Mouse (Mus musculus) kidney, embryonic 16.5 days (tissue): Measurements from ENCODE around the gene Casq1. TPM values are rescaled to one million over a fixed set of nuclear protein-coding genes. Genes with fewer than 3 reads are reported as not detected.

ENCODE experiments used
- ATAC-seq: fragments of 200-750 bp; cut with Nextera tagmentation; 2 replicates; pipeline ENCODE4 v1.8.0; 2017; ENCODE audit warnings: moderate TSS enrichment; ENCODE audit not compliant: low FRiP score, low TSS enrichment
- H3K27ac ChIP-seq: fragments of 300-500 bp; sonication (generic); 2 replicates; pipeline ENCODE4 v1.5.1; 2014; ENCODE audit warnings: low read length
- H3K27me3 ChIP-seq: fragments of 300-500 bp; sonication (generic); 2 replicates; pipeline ENCODE4 v1.6.1; 2014; ENCODE audit warnings: low read length, control low read depth, mixed read lengths; ENCODE audit not compliant: insufficient read depth
- H3K36me3 ChIP-seq: fragments of 300-500 bp; sonication (generic); 2 replicates; pipeline ENCODE4 v1.6.1; 2014; ENCODE audit warnings: low read length, control low read depth, mixed read lengths; ENCODE audit not compliant: insufficient read depth
- H3K4me1 ChIP-seq: fragments of 300-500 bp; sonication (generic); 2 replicates; pipeline ENCODE4 v1.6.1; 2014; ENCODE audit warnings: low read length, control low read depth, mixed read lengths; ENCODE audit not compliant: insufficient read depth
- H3K4me2 ChIP-seq: fragments of 300-500 bp; sonication (generic); replicated peaks from 2 replicates; pipeline ENCODE4 v1.6.1; 2014; ENCODE audit warnings: low read depth, low read length
- H3K4me3 ChIP-seq: fragments of 300-500 bp; sonication (generic); 2 replicates; pipeline ENCODE4 v1.5.1; 2014; ENCODE audit warnings: mild to moderate bottlenecking, low read length
- H3K9ac ChIP-seq: fragments of 300-500 bp; sonication (generic); replicated peaks from 2 replicates; pipeline ENCODE4 v1.6.1; 2014; ENCODE audit warnings: low read length
- H3K9me3 ChIP-seq: fragments of 300-500 bp; sonication (generic); 2 replicates; pipeline ENCODE4 v1.6.1; 2016; ENCODE audit warnings: low read length, control low read depth
- WGBS: fragments of 180-500 bp; shearing (Covaris S2); extraction: QIAGEN DNeasy Blood & Tissue Kit; methylation state at CpG from one replicate; pipeline ENCODE4 v1.1.7; 2014; 5-methylcytosine and 5-hydroxymethylcytosine counted together
- polyA plus RNA-seq: library from polyadenylated mRNA; unstranded; fragments of >200 nt; fragmentation: Nextera tagmentation; extraction: Ambion mirVana; gene quantifications from 2 replicates; pipeline ENCODE4 v1.2.1, GENCODE M21; 2015

The Casq1 gene
- polyA plus RNA-seq, 1 experiment from 2014 or later, result 5.6 TPM

DNA sequence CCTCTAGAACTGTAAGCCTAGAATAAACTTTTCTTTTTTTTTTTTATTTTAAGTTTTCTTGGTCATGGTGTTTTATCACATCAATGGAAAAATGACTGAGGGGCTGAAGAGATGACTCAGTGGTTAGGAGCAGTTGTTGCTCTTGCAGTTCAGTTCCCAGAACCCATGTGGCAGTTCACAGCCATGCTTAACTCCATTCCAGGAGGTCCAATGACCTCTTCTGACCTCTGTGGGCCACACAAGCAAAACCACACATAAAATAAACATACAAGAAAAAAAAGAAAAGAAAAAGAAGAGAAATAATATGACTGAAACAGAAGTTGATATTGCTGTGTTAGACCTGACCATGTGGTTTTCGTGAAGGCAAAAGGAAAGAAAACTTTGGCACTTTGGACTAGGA lies 9.5 kb upstream of the Casq1 start:
- Histone ChIP-seq H3K27ac (no peak overlapping the region), H3K4me2 (no peak overlapping the region), H3K4me3 (no peak overlapping the region), H3K4me1 (no peaks in the 10 kb centered on the region), H3K9ac (no peak overlapping the region), H3K27me3 (no peaks in the 10 kb centered on the region), H3K36me3 (no peaks in the 10 kb centered on the region), H3K9me3 (no peaks in the 10 kb centered on the region)
- no peak for ATAC-seq
- WGBS, result 89% methylated on average over 1 of the region's 1 CpGs

DNA sequence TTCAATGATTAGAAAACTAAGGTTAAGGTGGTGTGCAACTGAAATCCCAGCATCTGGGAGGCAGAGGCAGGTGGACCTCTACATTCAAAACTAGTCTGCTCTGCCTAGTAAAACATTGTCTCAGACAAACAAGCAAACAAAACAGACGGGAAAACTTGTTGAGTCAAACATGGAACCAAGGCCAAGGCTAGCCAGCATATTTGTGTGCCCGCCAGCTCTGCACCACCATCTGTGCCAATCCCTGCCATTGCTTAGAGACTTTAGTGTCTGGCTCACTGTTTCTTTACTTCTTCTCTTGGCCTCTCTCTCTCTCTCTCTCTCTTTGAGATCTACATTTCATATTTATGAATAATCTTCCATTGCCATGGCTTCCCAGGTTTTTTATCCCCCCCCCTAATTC lies 8.5 kb upstream of the Casq1 start:
- Histone ChIP-seq H3K4me1 (no peaks in the 10 kb centered on the region), H3K9ac (no peak overlapping the region), H3K4me3 (no peak overlapping the region), H3K27me3 (no peaks in the 10 kb centered on the region), H3K27ac (no peak overlapping the region), H3K4me2 (no peak overlapping the region), H3K36me3 (no peaks in the 10 kb centered on the region), H3K9me3 (no peaks in the 10 kb centered on the region)
- no peak for ATAC-seq
- 94% methylated on average over 2 of the region's 2 CpGs for WGBS

DNA sequence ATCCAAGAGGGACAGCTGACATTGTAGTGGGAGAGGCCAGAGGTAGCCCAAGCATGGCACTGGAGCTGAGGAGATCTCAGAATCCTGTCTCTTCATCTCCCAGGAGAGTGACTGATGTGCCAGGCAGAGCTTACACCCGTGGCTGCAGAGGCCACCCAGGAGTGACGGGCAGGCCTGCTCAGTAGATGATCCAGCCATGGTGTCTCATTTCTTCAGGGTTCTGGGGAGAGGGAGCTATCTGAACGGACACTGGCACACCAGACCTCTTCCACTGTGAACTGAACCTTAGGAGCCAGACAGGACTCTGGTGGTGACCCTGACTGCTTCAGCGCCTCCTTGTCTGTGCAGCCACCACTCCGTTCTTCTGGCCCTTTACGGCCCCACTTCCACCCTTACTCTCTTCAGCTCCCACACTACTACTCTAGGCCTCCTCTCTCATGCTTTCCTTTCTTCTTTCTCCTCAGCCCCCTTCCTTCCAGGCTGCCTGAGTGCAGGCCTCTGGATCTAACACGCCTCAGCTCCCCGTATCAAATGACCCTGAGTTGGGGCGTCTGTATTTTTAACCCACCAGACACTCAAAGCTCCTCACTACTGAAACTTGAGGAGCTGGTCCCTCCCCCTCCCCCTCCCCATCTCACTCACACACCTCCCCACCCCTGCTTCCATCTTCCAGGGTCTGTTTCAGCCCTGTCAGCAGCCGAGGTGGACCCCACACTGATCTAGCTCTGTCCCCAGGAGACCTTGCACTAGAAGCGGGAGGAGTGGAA lies 1.8 kb upstream of the Casq1 start:
- no peaks in the 10 kb centered on the region for H3K36me3 ChIP-seq
- H3K4me2 ChIP-seq, result no peak overlapping the region
- H3K27me3 ChIP-seq, result no peaks in the 10 kb centered on the region
- WGBS, result 23% methylated on average over 11 of the region's 11 CpGs
- peak overlapping the region; percentile 85 for H3K27ac ChIP-seq
- H3K9me3 ChIP-seq, result no peaks in the 10 kb centered on the region
- peak; percentile 70 for ATAC-seq
- peaks cover 46% of the 10 kb centered on the region for H3K4me1 ChIP-seq
- H3K9ac ChIP-seq, result peak overlapping the region; percentile 44; the same call in 1 of the 2 replicates
- no peak overlapping the region for H3K4me3 ChIP-seq

DNA sequence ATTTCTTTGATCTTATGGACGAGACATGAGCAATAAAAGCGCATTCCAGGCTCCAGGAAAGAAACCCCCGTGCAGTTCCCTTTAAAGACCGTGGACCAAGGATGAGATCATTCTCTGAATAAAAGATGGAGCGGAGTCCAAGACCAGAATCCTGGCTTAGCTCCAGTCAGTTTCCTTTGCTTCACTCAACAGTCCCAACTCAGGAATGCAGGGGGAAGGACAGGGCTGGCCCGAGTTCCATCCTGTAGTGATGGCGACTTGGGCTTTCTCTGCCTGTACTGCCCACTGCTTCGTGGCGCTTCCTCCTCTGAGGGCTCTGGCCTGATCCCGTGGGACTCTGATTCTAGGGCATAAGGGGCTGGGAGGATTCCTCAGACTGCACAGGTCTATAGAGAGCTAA lies 746 bp upstream of the Casq1 start:
- no peaks in the 10 kb centered on the region for H3K9me3 ChIP-seq
- peaks cover 46% of the 10 kb centered on the region for H3K4me1 ChIP-seq
- peak; percentile 17; the same call in 1 of the 2 replicates for ATAC-seq
- no peak overlapping the region for H3K4me3 ChIP-seq
- WGBS, result 34% methylated on average over 10 of the region's 10 CpGs
- no peaks in the 10 kb centered on the region for H3K36me3 ChIP-seq
- no peak overlapping the region; the same call in 1 of the 2 replicates for H3K9ac ChIP-seq
- H3K4me2 ChIP-seq, result no peak overlapping the region; the same call in 1 of the 2 replicates
- H3K27me3 ChIP-seq, result no peaks in the 10 kb centered on the region
- H3K27ac ChIP-seq, result peak overlapping the region; percentile 85

DNA sequence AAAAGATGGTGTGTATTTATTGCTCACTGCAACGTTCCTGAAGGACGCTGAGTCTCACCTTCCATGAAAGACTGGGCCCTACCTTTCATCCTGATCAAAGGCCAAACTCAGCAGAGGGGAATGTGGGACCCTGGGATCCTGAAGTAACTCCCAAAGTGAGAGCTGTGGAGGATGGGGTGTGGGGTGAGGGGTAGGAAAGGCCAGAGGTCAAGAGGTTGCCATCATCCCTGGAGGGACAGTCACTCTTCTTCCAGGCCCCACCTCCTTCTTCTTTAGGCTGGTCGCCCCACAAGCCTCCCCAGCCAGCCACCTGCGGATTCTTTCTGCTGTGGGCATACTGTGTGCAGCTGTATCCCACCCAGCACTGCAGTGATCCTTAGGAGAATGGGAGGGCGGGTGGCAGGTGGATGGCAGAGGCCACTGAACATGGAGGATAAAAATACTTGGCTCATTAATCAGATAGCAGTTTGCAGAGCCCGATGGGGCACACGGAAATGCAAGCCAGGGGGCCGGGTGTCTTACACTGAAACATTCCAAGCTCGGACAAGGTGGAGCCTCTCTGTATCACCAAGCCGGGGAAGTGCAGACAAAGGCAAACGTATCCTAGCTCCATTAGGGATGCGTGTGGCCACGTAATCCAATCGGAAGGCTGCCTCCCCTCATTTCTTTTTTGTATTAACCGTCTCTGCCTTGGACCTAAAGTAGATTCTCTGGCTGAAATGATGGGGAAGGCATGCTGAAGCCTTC lies 1.3 kb downstream of the Casq1 start:
- Histone ChIP-seq H3K36me3 (no peaks in the 10 kb centered on the region), H3K4me2 (no peak overlapping the region), H3K9ac (no peak overlapping the region), H3K9me3 (no peaks in the 10 kb centered on the region), H3K4me1 (peaks cover 52% of the 10 kb centered on the region), H3K27ac (no peak overlapping the region), H3K4me3 (no peak overlapping the region), H3K27me3 (no peaks in the 10 kb centered on the region)
- no peak for ATAC-seq
- WGBS, result 42% methylated on average over 15 of the region's 15 CpGs

DNA sequence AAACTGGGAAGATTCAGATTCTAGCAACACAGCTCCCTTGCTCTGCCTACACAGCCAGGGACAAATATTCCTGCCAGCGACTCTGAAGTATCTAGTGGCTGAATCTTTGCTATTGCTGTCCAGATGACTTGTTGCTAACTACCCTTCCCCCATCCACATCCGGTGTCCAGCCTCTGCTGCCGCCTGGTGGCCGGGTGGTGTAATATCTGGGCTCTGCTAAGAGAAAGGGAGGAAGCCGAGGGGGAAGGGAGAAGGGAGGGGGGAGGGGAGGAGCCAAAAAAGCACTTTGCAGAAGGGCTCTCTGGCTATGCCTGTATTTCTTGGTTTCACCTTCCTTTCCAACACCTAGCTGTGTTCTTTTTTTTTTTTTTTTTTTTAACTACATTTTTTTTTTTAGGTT lies 2.5 kb downstream of the Casq1 start:
- Histone ChIP-seq H3K9ac (peak overlapping the region; percentile 68), H3K4me3 (peak overlapping the region; percentile 22; the same call in 1 of the 2 replicates), H3K27me3 (no peaks in the 10 kb centered on the region), H3K9me3 (no peaks in the 10 kb centered on the region), H3K27ac (peak overlapping the region; percentile 87), H3K36me3 (no peaks in the 10 kb centered on the region), H3K4me1 (peaks cover 56% of the 10 kb centered on the region), H3K4me2 (peak overlapping the region; percentile 51)
- WGBS, result 0% methylated on average over 5 of the region's 5 CpGs
- ATAC-seq, result peak; percentile 20

DNA sequence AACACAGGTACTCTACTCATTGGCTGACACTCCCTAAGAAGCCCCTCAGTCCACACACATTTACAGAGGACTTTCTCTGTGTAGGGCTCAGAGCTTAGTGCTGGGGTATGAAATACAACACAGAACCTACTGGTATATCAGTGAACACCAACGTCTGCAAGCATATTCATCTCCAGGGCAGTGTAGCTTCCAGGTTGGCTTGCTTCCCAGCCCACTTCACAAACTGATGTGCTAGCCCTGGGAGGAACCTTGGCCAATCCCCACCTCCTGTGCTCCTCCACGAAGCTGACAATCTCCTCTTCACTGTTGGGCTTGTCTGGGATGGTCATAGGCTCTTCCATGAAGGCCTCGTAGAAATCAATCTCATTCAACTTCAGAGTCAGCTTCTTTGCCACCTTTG lies 4.9 kb downstream of the Casq1 start:
- no peak overlapping the region for H3K27ac ChIP-seq

DNA sequence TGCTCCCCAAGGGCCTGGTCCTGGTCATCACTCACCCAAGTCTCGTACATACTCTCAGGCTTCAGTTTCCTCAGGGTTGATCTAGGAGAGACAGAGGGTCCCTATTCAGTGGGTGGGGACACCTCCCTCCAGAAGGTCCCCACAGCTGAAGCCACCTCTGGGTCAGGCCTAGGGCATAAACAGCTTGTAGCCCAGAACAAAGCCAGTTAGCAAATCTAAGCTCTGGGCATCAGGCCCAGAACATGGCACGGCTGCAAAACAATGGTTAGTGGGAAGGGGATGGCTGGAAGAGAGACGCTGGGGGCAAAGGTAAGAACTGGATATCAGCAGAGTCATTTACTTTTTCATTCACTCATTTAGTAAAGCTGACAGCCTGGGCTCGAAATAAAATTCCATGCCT lies 5.9 kb downstream of the Casq1 start:
- WGBS, result 66% methylated on average over 4 of the region's 4 CpGs
- Histone ChIP-seq H3K36me3 (no peaks in the 10 kb centered on the region), H3K9me3 (no peaks in the 10 kb centered on the region), H3K4me1 (peaks cover 28% of the 10 kb centered on the region), H3K4me2 (no peak overlapping the region), H3K27ac (0 out of 2 replicates have a peak overlapping the region, but pooled peaks have one; percentile 46), H3K4me3 (no peak overlapping the region), H3K27me3 (no peaks in the 10 kb centered on the region), H3K9ac (no peak overlapping the region)
- ATAC-seq, result no peak

More for the DNA sequence above, 4.9 kb downstream of the Casq1 start:
- H3K9me3 ChIP-seq, result no peaks in the 10 kb centered on the region
- 57% methylated on average over 3 of the region's 3 CpGs for WGBS
- no peaks in the 10 kb centered on the region for H3K36me3 ChIP-seq
- H3K9ac ChIP-seq, result no peak overlapping the region
- H3K4me1 ChIP-seq, result peaks cover 32% of the 10 kb centered on the region
- no peak overlapping the region for H3K4me2 ChIP-seq
- H3K27me3 ChIP-seq, result no peaks in the 10 kb centered on the region
- no peak overlapping the region for H3K4me3 ChIP-seq
- no peak for ATAC-seq

DNA sequence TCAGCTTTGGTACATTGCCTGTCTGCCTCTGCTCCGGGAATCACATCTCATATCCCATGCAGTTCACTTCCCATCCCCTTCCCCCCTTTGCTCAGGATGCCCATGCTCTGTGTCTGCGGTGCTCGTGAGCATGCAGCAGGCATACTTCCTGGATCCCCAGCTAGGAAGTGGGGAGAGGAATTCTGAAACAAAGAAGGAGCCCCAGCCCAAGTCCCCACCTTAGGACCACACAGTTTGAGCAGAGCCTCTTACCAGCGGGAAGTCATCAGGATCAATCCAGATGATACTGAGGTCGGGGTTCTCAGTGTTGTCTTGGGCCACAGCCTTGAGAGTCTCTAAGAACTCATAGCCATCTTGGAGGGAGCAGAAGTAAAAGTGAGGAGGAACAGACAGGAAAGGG lies 6.9 kb downstream of the Casq1 start:
- ATAC-seq, result no peak
- Histone ChIP-seq H3K36me3 (no peaks in the 10 kb centered on the region), H3K27me3 (no peaks in the 10 kb centered on the region), H3K4me1 (peaks cover 23% of the 10 kb centered on the region), H3K4me3 (no peak overlapping the region), H3K27ac (peak overlapping the region; percentile 46; the same call in 1 of the 2 replicates), H3K4me2 (no peak overlapping the region), H3K9me3 (no peaks in the 10 kb centered on the region), H3K9ac (no peak overlapping the region)
- 61% methylated on average over 5 of the region's 5 CpGs for WGBS
